Mouse (Mus musculus) G1E (cell line): ENCODE measurements at regions not wholly inside any gene's neighbourhood (a gene's known extent, or its start where the extent isn't known, plus 50 kb on each side); places are given as distances from the start of the nearest gene placed in this dataset.

ENCODE experiments used
- CTCF ChIP-seq: IDR thresholded peaks from 2 replicates; pipeline ENCODE4 v1.5.1; 2012; ENCODE audit warnings: low read depth, low read length, inconsistent platforms, mixed read lengths
- GATA1 ChIP-seq: IDR thresholded peaks from 2 replicates; pipeline ENCODE4 v1.6.1; 2012; ENCODE audit warnings: borderline replicate concordance, low read length, inconsistent platforms, mixed read lengths
- GATA2 ChIP-seq: IDR thresholded peaks from 2 replicates; pipeline ENCODE4 v1.6.1; 2012; ENCODE audit warnings: low read depth, low read length, inconsistent platforms, borderline replicate concordance
- TAL1 ChIP-seq: conservative IDR thresholded peaks from 2 replicates; pipeline ENCODE4 v1.6.1; 2012; ENCODE audit warnings: low read depth, low read length, inconsistent platforms, mixed read lengths

DNA sequence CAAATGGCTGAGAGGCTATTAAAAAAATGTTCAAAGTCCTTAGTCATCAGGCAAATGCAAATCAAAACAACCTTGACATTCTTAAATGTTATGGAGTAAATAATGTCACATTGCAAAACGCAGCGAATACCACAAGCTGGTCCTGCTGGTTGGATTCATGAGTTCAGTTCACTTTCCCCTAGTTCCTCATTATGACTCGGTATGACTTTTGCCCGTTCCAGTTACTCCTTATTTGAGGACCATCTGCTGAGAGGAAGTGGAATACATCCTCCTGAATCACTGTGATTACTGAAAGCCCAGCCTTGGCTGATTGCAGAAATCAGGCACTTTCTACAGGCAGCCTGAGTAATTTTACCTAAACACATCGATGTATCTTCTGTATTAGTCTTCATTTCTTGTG, 1276.9 kb downstream of the Efna5 start:
- TF ChIP-seq CTCF (no peak), TAL1 (no peak), GATA1 (no peak), GATA2 (no peak)
